Mouse (Mus musculus) induced T-regulatory cell, adult 2 months (primary cell): ENCODE measurements around the gene Phlda3.
A peak's percentile ranks its signal among the peaks of the same experiment; 100 is the strongest.

Experiments used
- DNase-seq: peaks from one replicate; pipeline ENCODE4 v3.0.0-alpha.2; 2012; ENCODE audit warnings: low read depth

Phlda3 gene

GRCm38 (mm10) chr1:135793370-135794215 is 27.7 kb downstream of the Phlda3 start:
- DNase-seq = peak; percentile 63

DNA sequence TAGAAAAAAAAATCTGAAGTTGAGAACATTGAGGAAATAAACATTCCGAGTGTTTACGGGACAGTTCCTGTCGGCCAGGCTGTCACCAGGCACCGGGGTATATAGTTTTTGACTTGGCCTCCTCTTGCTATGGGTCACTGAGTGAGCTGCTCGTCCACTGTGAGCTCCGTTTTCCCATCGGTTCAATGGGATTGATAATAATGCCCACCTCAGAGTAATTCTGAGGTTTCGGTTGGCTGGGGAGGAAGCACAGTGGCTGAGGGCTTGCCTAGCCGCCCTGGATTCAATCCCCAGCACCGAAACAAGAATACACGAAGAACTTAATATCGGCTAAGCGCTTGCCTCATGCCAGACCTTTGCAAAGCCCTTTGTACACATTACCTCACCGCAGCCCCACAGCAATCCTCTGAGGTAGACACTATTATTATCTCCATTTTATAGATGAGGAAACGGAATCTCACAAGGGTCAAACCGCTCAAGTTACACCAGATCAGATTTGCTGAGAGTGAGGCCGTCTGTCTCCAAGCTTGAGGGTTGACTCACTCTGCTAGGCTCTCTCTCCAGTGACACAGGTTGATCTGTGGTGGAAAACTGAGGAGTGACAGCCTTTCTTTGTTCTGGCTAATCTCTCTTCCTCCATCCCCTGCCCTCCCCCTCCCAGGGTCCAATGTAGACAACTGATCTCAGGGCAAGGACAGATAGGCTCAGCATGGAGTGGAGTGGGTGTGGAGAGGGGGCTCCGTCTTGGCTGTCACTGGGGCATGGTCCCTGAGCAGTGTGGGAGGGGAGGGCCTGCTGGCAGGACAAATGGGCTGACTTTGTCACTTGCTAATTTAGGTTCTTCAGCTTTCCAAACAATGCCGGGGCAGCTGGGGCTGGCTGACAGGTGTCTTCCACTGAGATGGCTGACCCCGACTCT is 28.6 kb downstream of the Phlda3 start:
- DNase-seq = no peak

DNA sequence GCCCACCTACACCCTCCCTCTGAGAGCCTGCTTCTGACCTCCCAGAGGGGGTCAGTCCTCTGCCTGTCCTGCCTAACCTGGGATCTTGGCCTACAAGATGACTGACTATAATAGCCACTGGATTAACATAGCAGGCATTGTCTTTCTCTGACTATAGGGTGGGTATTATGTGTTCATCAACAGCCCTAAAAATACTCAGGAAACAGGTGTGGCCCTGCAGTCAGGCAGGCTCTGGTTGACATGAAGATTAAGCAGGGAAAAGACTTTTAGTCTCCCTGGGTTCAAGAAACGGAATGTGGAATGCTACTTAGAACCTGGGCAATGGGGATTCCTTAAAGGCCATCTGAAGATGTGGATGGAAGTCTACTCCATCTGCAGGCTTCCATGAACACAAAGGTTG is 32.6 kb downstream of the Phlda3 start:
- DNase-seq = no peak

DNA sequence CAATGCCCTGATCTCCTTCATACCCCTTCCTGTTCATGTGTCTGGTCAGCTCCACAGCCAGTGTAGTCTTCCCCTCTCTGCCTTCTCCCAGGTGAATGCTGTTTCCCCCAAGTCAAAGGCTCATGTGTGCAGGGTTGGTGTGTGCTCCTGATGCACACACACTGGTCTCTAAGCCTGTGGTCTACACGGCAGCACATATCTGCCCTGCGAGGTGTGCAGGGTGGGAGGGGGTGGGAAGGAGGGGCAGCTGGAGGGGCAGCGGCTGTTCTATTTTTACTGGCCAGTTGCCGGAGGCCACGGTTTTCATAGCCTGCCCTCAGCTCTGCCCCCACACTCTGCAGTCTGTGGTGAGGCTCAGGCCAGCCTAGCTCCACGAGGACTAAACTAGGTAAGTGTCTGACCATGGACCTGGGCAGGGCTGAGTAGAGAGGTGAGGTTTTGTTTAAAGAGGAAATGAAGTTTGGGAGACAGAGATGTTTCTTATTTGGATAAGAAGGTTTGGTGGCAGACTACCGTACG is 33.2 kb downstream of the Phlda3 start:
- DNase-seq = no peak

- DNase-seq = no peak
Observed at GRCm38 (mm10) chr1:135800192-135800950, 34.5 kb downstream of the Phlda3 start.

DNA sequence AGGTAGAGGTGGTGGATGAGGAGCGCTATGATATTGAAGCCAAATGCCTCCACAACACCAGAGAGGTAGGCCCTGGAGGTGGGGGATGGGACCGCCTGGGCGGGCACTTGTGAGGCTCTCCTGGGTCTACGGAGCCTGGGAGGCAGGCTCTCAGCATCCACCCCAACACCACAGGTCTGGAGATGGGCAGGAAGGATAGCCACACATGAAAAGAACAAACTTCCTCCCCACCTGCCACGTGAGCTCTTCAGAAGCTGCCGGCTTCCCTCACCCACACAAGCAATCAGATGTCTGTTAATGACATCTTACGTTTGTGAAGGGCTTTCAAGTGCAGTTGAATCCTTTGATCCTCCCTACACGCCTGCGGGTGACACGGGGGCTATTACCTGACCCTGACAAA is 41.6 kb downstream of the Phlda3 start:
- DNase-seq = peak; percentile 62

GRCm38 (mm10) chr1:135810180-135810579 is 44.3 kb downstream of the Phlda3 start:
- DNase-seq = no peak

GRCm38 (mm10) chr1:135811016-135811646 is 45.2 kb downstream of the Phlda3 start:
- DNase-seq = peak; percentile 85

GRCm38 (mm10) chr1:135812205-135812604 is 46.3 kb downstream of the Phlda3 start:
- DNase-seq = no peak

DNA sequence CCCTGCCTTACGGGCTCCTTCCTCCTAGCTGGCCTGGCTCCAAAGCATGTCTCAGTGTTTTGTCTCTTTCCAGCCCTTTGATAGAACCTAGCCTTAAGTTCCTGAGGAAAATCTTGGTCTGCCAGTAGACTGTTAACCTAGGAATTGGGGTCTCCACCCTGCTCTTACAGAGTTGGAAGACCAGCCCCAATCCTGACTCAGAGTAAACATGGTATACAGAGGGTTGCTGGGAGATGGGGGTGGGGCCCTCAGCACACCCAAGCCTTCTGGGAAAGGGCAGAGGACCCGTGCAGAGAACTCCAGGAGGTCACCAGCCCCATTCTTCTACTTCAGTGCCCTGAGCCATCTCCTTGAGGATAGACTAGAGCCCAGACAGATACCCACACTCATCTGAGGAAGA is 46.7 kb downstream of the Phlda3 start:
- no peak for DNase-seq

DNA sequence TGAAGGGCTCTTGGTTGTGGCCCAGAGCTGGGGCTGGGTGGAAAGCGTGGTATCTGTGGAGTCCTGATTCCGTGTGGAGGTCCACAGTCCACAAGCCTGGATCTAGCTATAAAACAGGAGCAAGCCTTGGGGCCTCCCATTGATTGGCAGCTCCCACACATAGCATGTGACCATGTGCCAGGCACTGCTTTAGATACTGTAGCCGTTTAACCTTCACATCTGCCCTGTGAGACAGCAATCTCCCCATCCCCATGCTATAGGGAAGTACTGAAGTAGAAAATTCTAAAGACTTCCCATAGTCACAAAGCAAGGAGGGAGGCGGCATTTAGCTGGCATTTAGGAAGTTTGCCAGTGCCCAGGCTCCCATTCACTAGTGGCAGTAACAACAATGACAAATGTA is 47.2 kb downstream of the Phlda3 start:
- DNase-seq = no peak

- DNase-seq = no peak
Observed at GRCm38 (mm10) chr1:135813687-135814395, 47.9 kb downstream of the Phlda3 start.

DNA sequence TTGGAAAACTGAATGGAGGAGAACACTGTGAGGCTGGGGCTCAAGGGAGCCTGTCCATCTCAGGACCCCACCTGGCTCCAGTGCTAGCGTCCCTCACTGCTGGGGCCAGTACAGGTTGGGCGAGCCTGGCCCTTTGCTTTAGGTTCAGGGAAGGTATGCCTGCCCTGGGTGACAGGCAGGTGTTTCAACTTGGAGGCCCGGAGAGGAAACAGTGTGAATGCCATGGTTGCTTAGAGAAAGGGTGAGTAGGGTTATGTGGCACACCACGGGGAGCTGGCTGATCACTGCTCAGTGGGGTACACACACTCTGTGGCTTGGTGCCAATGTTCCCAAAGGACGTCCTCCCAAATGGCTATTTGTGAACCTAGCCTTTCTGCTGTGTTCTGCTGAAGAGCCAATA is 48.6 kb downstream of the Phlda3 start:
- DNase-seq = no peak

DNA sequence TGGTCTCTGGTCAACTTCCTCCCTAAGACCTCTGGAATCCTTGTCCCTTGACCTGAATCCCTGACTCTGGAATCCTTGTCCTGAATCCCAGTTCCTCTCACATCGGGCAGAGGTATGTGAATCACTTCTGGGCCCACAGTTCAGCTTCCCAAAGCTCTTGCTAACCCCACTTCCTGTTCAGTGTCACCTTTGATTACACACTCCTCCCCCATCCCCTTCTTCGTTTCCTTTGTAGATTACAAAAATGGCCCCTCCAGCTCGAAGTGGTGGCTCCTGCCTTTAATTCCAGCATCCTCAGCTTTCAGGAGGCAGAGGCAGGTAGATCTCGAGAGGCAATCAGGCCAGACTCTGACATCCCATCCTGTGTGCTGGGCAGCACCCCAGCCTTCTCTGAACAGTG is 51.7 kb downstream of the Phlda3 start:
- DNase-seq = peak; percentile 54

DNA sequence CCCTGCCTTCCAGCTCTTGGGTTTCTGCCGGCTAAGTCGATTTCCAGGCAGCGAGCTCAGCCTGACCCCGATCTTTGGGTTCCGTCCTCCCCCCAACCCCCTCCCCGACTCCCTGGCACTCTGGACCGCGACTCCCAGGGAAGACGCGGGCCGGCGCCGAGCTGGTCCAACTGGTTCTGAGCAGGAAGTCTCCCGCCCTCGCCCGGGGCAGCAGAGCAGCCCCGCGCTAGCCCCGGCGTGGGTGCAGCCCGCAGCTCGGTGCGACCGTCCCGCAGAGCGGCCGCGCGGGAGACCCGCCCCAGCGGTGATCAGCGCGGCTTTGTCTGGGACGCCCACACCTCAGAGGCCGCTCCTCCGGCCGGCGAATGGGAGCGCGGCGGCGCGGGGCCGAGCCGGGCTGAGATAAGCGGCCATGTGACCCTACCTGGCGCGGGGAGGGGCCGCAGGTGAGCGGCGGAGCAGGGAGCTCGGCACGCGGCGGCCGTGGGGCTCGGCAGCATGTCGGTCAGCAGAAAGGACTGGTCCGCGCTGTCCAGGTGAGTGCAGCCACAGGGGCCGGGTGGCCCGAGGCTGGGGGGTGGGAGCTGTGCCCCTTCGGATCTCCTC is 52.7 kb downstream of the Phlda3 start, which contains the start of gene Lad1:
Gene Lad1, plus strand, starts transcription at position 118 of the 606 bp plus-strand sequence.
- DNase-seq = peak; percentile 52
